Mouse (Mus musculus): ENCODE results near the gene Ablim1. TPM values are rescaled to one million over a fixed set of nuclear protein-coding genes. Genes with fewer than 3 reads are reported as not detected.

Ablim1 gene
- polyA plus RNA-seq, 1 experiment from 2014 or later = 22.4 TPM

DNA sequence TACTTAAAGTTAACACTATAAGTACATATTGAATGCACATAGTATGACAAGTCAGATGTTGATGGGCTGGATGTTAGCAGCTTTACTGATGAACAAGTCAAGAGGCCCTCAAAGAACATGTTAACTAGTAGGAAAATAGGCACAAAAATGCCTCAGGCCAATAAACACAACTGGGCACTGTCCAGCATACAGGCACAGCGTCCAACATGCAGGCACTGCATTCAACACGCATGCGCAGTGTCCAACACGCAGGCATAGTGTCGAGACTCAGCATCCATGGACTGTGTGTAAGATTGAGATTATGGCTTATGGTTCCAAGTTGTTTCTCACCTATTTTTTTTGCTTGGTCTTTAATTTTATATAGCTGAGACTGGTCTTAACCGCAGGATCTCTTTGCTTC, 92.1 kb downstream of the Ablim1 start:
- Histone ChIP-seq H3K27me3 (replicated peaks; ENCODE audit: low read depth, poor library complexity, severe bottlenecking) (0 out of 2 replicates have a peak, but pooled peaks cover 10% of the 10 kb centered on the region), H3K9me3 (no peaks in the 10 kb centered on the region), H3K36me3 (replicated peaks) (no peaks in the 10 kb centered on the region), H3K4me1 (peaks cover 21% of the 10 kb centered on the region), H3K4me3 (no peak overlapping the region), H3K27ac (replicated peaks) (no peak overlapping the region)
- 95% methylated on average over 6 of the region's 6 CpGs for WGBS
- DNase-seq (ENCODE audit: low spot score) = no peak

DNA sequence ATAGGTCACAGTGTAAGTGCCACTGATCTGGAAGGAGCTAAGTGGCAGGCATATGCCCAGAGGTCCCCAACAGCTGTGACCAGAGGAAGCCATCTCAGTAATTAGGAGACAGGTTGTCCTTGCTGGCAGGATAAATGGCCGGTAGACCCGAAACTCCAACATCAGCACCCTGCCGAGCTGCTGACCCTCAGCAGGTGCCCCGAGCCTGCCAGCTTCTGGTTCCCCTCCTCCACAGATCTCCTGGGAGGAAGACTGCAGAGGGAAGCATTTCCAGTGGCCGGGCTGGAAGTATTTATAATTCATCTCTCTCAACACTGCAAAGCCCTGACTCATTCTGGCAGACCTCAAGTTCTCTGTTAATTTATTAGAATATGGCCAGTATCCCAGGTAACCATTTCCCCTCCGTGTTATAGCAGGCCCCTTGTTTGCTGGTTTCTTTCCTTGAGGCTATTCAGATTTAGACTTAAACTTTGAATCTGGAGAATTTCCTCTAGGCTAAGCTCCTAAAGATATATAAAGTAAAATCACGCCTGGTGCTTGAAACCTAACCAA, 93.0 kb downstream of the Ablim1 start:
- Histone ChIP-seq H3K4me3 (no peak overlapping the region), H3K27me3 (replicated peaks; ENCODE audit: low read depth, poor library complexity, severe bottlenecking) (0 out of 2 replicates have a peak, but pooled peaks cover 10% of the 10 kb centered on the region), H3K4me1 (peaks cover 26% of the 10 kb centered on the region), H3K27ac (replicated peaks) (no peak overlapping the region), H3K36me3 (replicated peaks) (no peaks in the 10 kb centered on the region), H3K9me3 (no peaks in the 10 kb centered on the region)
- no peak for DNase-seq (ENCODE audit: low spot score)
- WGBS = 63% methylated on average over 7 of the region's 7 CpGs

DNA sequence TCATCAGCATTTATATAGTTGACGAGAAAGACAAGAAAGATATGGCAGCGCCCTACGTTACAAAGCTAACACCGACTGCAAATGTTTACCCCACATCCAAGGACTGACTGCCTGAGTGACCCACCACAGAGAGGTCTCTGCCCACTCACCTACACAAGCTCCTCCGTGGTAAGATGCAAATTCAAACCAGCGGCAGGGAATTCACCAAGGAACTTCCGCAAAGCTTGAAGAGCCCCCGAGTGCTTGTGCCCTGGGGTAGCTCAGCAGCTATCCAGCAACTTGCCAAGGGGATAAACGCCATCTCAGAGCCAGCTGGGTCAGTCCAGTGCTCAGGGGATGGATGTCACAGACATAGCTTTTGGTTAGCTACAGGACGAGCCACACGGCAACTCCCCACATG, 95.0 kb downstream of the Ablim1 start:
- H3K4me3 ChIP-seq = no peak overlapping the region
- 75% methylated on average over 11 of the region's 11 CpGs for WGBS
- no peak for DNase-seq (ENCODE audit: low spot score)
- 0 out of 2 replicates have a peak, but pooled peaks cover 10% of the 10 kb centered on the region for H3K27me3 ChIP-seq (replicated peaks; ENCODE audit: low read depth, poor library complexity, severe bottlenecking)
- H3K9me3 ChIP-seq = no peaks in the 10 kb centered on the region
- H3K36me3 ChIP-seq (replicated peaks) = no peaks in the 10 kb centered on the region
- H3K27ac ChIP-seq (replicated peaks) = no peak overlapping the region
- peaks cover 34% of the 10 kb centered on the region for H3K4me1 ChIP-seq

DNA sequence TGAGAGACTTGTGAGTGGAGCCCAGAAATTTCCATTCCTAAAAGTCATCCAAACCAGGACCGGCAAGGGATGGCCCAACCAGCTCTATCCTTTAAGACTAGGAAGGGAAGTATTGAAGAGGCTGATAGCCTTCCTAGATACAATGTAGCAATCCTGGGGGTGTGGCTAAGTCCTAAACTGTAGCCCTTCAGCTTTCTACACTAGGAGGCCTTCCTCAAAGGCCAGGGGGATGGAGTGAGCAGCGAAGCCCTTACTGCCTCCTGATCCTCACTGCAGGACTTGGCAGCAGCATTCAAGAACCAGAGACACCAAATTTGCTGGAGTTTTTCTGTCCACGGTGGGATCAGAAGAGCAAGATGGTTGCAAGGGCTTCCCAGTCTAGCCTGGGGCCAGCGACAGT, 97.6 kb downstream of the Ablim1 start:
- H3K36me3 ChIP-seq (replicated peaks) = no peaks in the 10 kb centered on the region
- no peak overlapping the region for H3K4me3 ChIP-seq
- H3K27me3 ChIP-seq (replicated peaks; ENCODE audit: low read depth, poor library complexity, severe bottlenecking) = 0 out of 2 replicates have a peak, but pooled peaks cover 10% of the 10 kb centered on the region
- no peak for DNase-seq (ENCODE audit: low spot score)
- H3K4me1 ChIP-seq = peaks cover 34% of the 10 kb centered on the region
- no peaks in the 10 kb centered on the region for H3K9me3 ChIP-seq
- WGBS = 64% methylated on average over 4 of the region's 4 CpGs
- H3K27ac ChIP-seq (replicated peaks) = no peak overlapping the region

DNA sequence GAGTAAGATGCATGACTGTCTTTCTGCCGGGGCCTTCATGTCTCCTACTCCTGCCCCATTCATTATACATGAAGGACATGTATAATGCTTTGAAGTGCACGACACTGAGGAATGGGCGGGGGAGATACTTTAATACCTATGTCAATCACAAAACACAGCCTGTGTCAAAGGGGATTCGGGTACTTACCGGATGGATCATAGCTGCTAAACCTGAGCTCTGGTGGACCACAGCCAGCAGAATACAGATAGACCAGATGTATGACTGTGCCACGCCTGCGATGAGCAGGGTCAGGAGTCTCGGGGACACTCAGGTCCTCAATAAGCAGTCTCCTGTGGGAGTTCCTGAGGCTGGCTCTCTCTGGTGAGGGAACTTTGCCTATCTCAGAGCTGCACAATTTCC, 99.2 kb downstream of the Ablim1 start:
- 82% methylated on average over 8 of the region's 8 CpGs for WGBS
- Histone ChIP-seq H3K27me3 (replicated peaks; ENCODE audit: low read depth, poor library complexity, severe bottlenecking) (0 out of 2 replicates have a peak, but pooled peaks cover 3% of the 10 kb centered on the region), H3K4me1 (peaks cover 21% of the 10 kb centered on the region), H3K9me3 (no peaks in the 10 kb centered on the region), H3K4me3 (no peak overlapping the region), H3K36me3 (replicated peaks) (no peaks in the 10 kb centered on the region), H3K27ac (replicated peaks) (no peak overlapping the region)
- DNase-seq (ENCODE audit: low spot score) = no peak

DNA sequence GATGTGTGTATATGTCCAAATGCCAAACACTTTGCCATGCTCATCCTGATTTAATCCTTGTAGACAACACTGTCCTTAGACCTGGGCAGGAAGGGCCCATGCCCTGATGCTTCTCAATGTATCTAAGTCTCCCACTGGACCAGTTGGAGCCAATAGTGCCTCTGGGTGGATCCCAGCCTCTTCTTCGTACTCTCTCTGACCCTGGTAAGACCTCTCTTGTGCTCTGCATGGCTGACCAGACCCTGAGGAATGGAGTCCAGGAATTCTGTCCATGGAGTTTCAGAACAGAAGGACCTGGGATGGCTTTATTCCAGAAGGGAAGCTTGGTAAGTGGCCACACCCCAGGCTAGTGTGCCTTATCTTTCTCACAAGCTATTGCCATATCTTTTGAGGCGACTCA, 102.3 kb downstream of the Ablim1 start:
- Histone ChIP-seq H3K4me1 (peaks cover 13% of the 10 kb centered on the region), H3K27me3 (replicated peaks; ENCODE audit: low read depth, poor library complexity, severe bottlenecking) (no peaks in the 10 kb centered on the region), H3K9me3 (no peaks in the 10 kb centered on the region), H3K4me3 (no peak overlapping the region), H3K27ac (replicated peaks) (peak overlapping the region; percentile 30), H3K36me3 (replicated peaks) (no peaks in the 10 kb centered on the region)
- 78% methylated on average over 2 of the region's 2 CpGs for WGBS
- DNase-seq (ENCODE audit: low spot score) = no peak

DNA sequence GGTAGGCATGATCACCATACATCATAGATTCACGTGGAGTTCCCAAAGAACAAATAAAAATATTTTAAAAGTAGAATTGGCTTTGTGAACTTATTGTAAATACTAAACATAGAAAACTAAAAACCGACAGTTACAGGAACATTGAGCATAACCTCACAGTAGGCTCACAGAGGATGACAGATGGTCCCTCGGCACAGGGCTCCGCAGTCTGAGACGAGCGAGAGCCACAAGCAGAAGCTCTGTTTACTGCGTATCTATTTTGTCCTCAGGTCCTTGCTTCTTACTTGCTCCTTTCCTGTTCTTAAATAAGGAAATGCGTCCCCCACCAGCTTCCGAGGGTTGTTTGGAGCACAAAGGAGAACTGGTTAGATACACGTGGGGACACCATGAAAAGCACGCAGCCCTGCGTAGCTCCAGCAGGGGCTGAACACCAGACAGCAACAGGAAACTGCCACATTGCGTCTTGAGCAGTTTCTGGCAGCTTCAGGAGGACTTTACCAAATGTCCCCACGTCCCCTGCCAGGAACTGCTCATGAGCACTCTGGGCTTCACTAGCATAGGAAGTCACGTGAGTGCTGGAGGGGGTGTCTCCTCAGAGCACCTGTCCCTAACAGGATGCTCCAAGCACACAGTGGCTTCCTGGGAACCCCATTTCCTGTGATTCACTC, 103.1 kb downstream of the Ablim1 start:
- Histone ChIP-seq H3K27me3 (replicated peaks; ENCODE audit: low read depth, poor library complexity, severe bottlenecking) (no peaks in the 10 kb centered on the region), H3K9me3 (no peaks in the 10 kb centered on the region), H3K27ac (replicated peaks) (no peak overlapping the region), H3K4me3 (no peak overlapping the region), H3K4me1 (0 out of 2 replicates have a peak, but pooled peaks cover 8% of the 10 kb centered on the region), H3K36me3 (replicated peaks) (no peaks in the 10 kb centered on the region)
- 80% methylated on average over 15 of the region's 15 CpGs for WGBS
- no peak for DNase-seq (ENCODE audit: low spot score)

DNA sequence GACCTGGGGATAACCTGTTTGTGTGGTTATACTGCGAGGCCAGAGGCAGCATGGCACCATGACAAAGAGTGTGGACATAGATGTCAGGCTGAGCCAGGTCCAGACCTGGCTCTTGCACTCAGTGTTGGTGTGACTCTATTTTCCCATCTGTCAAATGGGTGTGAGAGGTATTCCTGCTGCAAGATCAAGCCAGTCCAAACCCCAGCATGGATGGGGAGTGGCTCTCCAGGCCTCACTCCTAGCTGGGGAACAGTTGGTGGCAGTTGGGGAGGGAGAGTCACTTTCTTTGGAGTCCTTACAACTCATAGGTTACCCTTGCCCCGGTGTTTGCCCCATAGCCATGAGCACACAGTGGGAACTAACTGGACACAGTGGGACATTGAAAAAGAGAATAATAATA, 103.8 kb downstream of the Ablim1 start:
- H3K9me3 ChIP-seq = no peaks in the 10 kb centered on the region
- no peak overlapping the region for H3K27ac ChIP-seq (replicated peaks)
- H3K27me3 ChIP-seq (replicated peaks; ENCODE audit: low read depth, poor library complexity, severe bottlenecking) = no peaks in the 10 kb centered on the region
- H3K36me3 ChIP-seq (replicated peaks) = no peaks in the 10 kb centered on the region
- H3K4me3 ChIP-seq = no peak overlapping the region
- WGBS = 93% methylated on average over 2 of the region's 2 CpGs
- 0 out of 2 replicates have a peak, but pooled peaks cover 4% of the 10 kb centered on the region for H3K4me1 ChIP-seq
- DNase-seq (ENCODE audit: low spot score) = no peak

DNA sequence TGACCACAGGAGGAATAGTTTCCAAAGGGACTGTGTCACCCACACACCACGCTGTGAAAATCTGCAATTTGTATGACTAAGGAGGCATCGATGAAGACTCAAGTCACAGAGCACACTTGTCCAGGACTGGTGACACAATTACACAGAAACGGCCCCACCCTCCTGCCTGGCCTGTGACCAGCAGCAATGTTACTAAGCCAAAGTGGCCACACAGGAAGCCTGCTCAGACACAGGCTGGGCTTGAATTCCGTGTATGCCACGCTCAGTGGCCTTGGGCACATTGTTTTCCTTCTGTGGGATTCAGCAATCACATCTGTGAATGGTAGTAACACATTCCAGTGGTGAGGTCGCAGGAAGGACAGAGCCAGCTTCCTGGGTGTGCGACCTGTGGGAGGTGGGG, 110.6 kb downstream of the Ablim1 start:
- Histone ChIP-seq H3K27me3 (replicated peaks; ENCODE audit: low read depth, poor library complexity, severe bottlenecking) (peaks cover 6% of the 10 kb centered on the region; the same call in 1 of the 2 replicates), H3K4me3 (no peak overlapping the region), H3K27ac (replicated peaks) (no peak overlapping the region), H3K9me3 (no peaks in the 10 kb centered on the region), H3K36me3 (replicated peaks) (no peaks in the 10 kb centered on the region), H3K4me1 (peaks cover 32% of the 10 kb centered on the region)
- no peak for DNase-seq (ENCODE audit: low spot score)
- 74% methylated on average over 7 of the region's 7 CpGs for WGBS

DNA sequence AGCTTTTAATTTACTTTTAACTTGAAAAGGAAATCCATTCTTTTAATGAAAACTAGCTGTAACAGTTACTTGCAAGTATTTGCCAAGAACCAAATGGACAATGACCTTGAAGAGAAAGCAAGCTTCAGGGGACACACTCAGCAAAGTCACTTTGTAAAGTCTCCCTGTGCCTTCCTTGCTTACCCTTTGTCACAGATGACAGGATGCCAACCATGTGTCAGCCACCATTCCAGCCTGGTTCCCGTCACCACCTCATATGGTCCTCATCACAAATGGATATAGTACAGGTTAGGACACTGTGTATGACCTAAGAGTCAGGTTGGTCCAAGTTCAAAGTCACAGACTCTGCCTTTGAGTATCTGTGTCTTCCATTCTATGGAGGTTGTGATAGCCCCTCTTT, 112.2 kb downstream of the Ablim1 start:
- WGBS = 89% methylated on average over 1 of the region's 1 CpGs

DNA sequence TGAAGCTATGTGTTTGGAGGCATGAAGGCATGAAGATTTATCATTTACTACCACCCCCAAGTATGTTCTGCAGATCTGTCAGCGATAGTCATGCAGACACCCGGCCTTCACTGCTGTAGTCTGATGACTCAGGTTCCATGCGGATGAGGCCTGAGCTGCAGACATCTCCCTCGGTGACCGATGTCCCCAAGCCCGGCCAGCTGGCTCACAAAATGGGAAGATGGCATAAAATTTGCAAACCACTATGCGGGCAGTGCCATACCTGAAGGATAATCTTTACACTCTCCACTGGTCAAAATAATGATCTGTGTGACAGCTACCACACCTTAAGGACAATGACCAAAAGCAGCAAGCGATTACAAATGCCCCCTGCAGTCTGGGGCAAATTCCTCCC, 113.6 kb downstream of the Ablim1 start:
- H3K4me1 ChIP-seq = peaks cover 58% of the 10 kb centered on the region
- no peak for DNase-seq (ENCODE audit: low spot score)
- H3K9me3 ChIP-seq = no peaks in the 10 kb centered on the region
- no peaks in the 10 kb centered on the region for H3K36me3 ChIP-seq (replicated peaks)
- H3K4me3 ChIP-seq = no peak overlapping the region
- 85% methylated on average over 8 of the region's 8 CpGs for WGBS
- H3K27me3 ChIP-seq (replicated peaks; ENCODE audit: low read depth, poor library complexity, severe bottlenecking) = peaks cover 36% of the 10 kb centered on the region
- no peak overlapping the region for H3K27ac ChIP-seq (replicated peaks)

More for the DNA sequence above, 112.2 kb downstream of the Ablim1 start:
- no peak overlapping the region for H3K27ac ChIP-seq (replicated peaks)
- no peak for DNase-seq (ENCODE audit: low spot score)
- peaks cover 47% of the 10 kb centered on the region for H3K4me1 ChIP-seq
- H3K36me3 ChIP-seq (replicated peaks) = no peaks in the 10 kb centered on the region
- no peaks in the 10 kb centered on the region for H3K9me3 ChIP-seq
- no peak overlapping the region for H3K4me3 ChIP-seq
- peaks cover 22% of the 10 kb centered on the region for H3K27me3 ChIP-seq (replicated peaks; ENCODE audit: low read depth, poor library complexity, severe bottlenecking)

DNA sequence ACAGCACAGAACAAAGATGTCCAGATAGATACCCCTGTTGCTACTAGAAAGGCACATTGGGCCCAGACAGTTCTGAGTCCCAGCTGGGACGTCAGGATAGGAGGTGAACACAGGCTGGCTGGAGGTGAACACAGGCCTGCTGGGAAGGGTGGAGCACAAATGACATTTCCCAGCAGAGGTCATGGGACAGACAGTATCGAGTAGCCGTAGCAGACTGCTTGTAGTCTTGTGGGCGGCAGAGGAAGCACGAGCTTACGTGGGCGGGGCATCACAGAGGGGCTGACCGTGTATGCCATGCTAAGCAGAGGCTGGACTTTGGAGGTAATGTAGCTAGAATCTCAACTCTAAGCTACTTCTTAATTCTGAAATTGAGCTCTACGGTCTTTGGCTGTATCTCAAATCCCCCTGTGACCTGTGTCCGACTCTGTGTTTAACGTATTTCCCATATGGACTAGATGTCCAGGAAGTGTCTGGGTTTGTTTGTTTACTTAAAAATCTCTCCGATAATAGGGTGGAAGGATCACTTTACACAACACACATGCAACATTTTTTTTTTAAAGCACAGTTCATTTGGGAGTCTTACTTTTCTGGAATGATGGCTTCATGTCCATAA, 114.1 kb downstream of the Ablim1 start:
- no peaks in the 10 kb centered on the region for H3K9me3 ChIP-seq
- 37% methylated on average over 12 of the region's 12 CpGs for WGBS
- H3K27ac ChIP-seq (replicated peaks) = no peak overlapping the region
- no peak for DNase-seq (ENCODE audit: low spot score)
- H3K4me3 ChIP-seq = no peak overlapping the region
- peaks cover 42% of the 10 kb centered on the region for H3K27me3 ChIP-seq (replicated peaks; ENCODE audit: low read depth, poor library complexity, severe bottlenecking)
- H3K4me1 ChIP-seq = peaks cover 58% of the 10 kb centered on the region
- H3K36me3 ChIP-seq (replicated peaks) = no peaks in the 10 kb centered on the region

DNA sequence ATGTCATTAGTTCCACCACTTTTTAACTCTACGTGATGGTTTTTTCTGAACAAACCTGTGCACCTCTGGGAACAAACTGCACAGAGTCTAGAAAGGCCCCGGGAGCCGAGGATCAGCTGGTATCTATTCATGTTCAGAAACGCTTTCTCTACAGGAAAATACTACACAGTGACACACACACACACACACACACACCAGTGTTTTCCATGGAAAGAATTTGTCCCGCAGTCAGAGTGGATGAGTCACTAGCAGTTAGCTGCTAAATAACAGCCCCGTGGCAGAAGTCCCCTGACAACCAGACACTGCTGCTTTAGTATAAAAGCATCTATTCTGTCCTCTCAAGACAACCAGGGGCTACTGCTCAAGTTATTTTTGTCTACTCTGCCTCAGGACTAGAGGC, 115.4 kb downstream of the Ablim1 start:
- no peaks in the 10 kb centered on the region for H3K36me3 ChIP-seq (replicated peaks)
- WGBS = 52% methylated on average over 6 of the region's 6 CpGs
- H3K4me1 ChIP-seq = peaks cover 58% of the 10 kb centered on the region
- H3K9me3 ChIP-seq = no peaks in the 10 kb centered on the region
- no peak overlapping the region for H3K4me3 ChIP-seq
- no peak overlapping the region for H3K27ac ChIP-seq (replicated peaks)
- no peak for DNase-seq (ENCODE audit: low spot score)
- H3K27me3 ChIP-seq (replicated peaks; ENCODE audit: low read depth, poor library complexity, severe bottlenecking) = peaks cover 53% of the 10 kb centered on the region
